Mouse (Mus musculus) gastrocnemius, postnatal 4 days (tissue): ENCODE data around the gene Mad2l1. TPM values are rescaled to one million over a fixed set of nuclear protein-coding genes. Genes with fewer than 3 reads are reported as not detected.

ENCODE experiments used
- DNase-seq, 2 experiments: peaks; one replicate each; pipeline ENCODE4 v3.0.0; 2021 to 2022; ENCODE audit warnings: low spot score in 2 of 2, mixed read lengths in 2 of 2
- long read RNA-seq, 2 experiments: library from polyadenylated mRNA; stranded (forward); transcript quantifications; one replicate each; pipeline ENCODE4 v2.0.0; 2021
- total RNA-seq, 2 experiments: library from RNA; stranded (reverse); gene quantifications; 2 replicates each; pipeline ENCODE4 v1.2.3; 2021

The Mad2l1 gene
- 10 to 100 TPM; 16.4 to 18.4 TPM for total RNA-seq
- long read RNA-seq, experiment 1, full-length matches to known transcripts = 1 of 2 reads
- long read RNA-seq, experiment 1, partial matches to known transcripts = 0 of 2 reads
- long read RNA-seq, experiment 1, other reads (novel, unspliced or antisense) = 1 of 2 reads
- long read RNA-seq, experiment 2, full-length matches to known transcripts = 6 of 7 reads
- long read RNA-seq, experiment 2, partial matches to known transcripts = 1 of 7 reads
- long read RNA-seq, experiment 2, other reads (novel, unspliced or antisense) = 0 of 7 reads

GRCm38 (mm10) chr6:66535028-66535862 lies at the start of gene Mad2l1:
Gene Mad2l1, plus strand, starts transcription at chr6:66535390.
- peak; percentile 93 to 98 for DNase-seq

- no peak for DNase-seq
Observed at GRCm38 (mm10) chr6:66493685-66494084, 41.5 kb upstream of the Mad2l1 start.

DNA sequence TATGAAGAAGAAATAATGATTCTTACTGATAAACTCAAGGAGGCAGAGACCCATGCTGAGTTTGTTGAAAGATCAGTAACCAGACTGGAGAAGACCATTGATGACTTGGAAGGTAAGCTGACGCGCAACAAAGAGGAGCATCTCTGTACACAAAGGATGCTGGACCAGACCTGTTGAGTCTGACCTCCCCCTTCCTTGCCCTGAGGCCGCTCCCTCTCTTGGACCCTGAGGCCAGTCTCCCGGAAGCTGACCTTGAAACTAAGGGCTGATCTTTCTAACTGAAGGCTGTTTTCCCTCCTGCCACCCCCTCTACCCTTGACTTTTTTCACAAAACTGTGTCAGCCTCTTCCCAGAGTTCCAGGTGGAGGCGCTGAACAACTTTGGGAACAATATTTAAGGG lies 18.8 kb upstream of the Mad2l1 start:
- no peak for DNase-seq

DNA sequence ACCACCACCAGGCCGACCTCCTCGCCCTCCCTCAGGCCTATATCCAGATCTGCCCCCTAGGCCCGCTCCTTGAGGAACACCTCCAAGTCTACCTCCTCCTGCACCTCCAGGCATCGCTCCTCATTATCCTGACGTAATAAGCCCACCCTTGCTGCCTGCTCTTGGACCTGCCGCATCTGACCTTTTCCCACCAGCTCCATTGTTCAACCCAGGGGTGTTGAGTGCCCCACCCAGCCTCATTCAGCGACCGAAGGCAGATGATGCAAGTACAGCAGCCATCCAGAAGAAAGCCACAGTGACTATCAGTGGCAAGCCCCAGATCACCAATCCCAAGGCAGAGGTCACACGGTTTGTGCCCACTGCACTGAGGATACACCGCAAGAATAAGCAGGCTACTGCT lies 6.8 kb upstream of the Mad2l1 start:
- no peak for DNase-seq

DNA sequence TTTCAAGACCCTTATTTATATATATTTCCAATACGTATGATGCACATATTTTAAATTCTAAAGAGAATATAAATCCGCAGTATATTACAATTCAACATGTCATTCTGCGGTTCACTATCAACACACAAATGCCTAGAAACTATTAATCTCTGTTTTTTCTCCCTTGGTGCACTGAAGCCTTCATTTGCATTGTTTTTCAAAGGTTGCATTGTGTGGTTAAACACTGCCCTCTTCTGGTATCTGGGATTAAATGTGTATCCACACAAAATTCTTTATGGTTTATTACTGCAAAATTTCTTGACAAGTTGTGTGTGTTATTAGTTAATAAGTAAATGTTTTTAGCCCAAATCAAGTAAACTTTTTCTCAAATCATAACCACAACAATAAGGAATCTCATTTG lies 1.9 kb upstream of the Mad2l1 start:
- no peak for DNase-seq

DNA sequence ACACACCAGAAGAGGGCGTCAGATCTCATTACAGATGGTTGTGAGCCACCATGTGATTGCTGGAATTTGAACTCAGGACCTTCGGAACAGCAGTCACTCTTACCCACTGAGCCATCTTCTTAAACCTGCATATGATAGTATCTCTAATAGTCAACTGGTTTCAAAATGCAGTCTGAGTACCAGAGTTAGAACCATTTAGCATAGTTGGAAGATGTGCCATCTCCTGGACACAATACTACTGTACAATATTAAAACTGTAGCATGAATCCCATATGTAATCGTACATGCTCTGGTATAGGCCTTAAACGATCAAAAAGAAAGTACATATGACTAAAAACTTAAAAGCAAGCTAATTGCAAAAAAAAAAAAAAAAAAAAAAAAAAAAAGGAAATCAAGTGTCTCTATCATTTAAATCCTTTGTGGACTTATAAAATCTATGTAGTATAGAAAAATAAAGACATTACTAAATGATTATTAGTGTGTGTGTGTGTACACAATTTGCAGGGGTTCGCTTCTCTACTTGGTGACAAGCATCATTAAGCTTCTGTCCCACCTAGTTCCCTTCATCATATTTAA lies 736 bp upstream of the Mad2l1 start:
- DNase-seq = no peak

- no peak for DNase-seq
Observed at GRCm38 (mm10) chr6:66535966-66536365, 776 bp downstream of the Mad2l1 start.

DNA sequence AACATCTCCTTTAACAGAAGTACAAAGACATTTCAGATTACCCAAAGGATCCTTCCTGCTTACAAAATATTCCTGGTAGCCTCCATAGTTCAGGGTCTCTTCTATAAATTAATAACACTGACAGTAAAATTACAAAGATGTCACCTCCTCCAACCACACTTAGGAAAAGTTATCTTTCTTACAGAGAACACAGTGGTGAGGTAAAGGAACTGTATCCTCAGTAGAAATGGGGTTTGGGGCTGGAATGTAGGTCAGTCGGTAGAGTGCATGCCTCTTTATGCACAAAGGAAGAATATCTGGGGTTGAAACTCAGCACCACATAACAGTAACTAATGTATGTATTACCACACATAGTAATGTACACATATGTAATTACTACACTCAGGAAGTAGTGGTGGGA lies 24.8 kb downstream of the Mad2l1 start, which contains the start of gene Vmn1r32:
Gene Vmn1r32, minus strand, starts transcription at position 101 of the 400 bp plus-strand sequence.
- DNase-seq = no peak

DNA sequence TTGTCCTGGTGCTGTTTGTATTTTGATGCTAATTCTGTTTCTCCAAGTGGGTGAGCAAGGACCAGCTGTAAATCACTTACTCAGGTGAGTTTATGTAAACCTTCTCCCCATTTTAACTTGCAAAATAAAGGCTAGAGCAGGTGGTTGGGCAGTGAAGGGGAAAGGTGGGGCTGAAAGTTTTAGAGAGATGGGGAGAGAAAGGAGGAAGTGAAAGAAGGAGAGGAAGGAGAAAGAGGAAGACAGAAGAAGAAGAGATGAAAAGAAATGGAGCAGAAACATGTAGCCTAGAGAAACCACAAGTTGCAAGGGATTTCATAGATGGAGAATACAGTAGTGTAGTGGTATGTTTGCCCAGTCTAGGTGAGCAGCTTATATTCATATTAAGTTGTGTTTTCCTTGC lies 60.6 kb downstream of the Mad2l1 start:
- no peak for DNase-seq

Other genes starting within 250 kb of the Mad2l1 start
- gene Vmn1r32, start 24.7 kb downstream of the Mad2l1 start, total RNA-seq = not detected
- not detected for gene Vmn1r33, start 82.9 kb downstream of the Mad2l1 start, total RNA-seq
- gene Vmn1r34, start 108.5 kb downstream of the Mad2l1 start, total RNA-seq = not detected
- not detected for gene Vmn1r35, start 150.5 kb downstream of the Mad2l1 start, total RNA-seq
- not detected for gene Vmn1r36, start 183.8 kb downstream of the Mad2l1 start, total RNA-seq
- not detected for gene Vmn1r37, start 194.0 kb downstream of the Mad2l1 start, total RNA-seq
- gene Vmn1r38, start 247.2 kb downstream of the Mad2l1 start, total RNA-seq = not detected